Mouse (Mus musculus) embryonic facial prominence, embryonic 12.5 days (tissue): Measurements from ENCODE around the gene Bcl7b. TPM values are rescaled to one million over a fixed set of nuclear protein-coding genes. Genes with fewer than 3 reads are reported as not detected.
"Not testable (repeated sequence)": the region's sequence is repeated elsewhere in the genome, so short reads cannot be mapped to it uniquely, and the experiment has no call there.

Source experiments
- ATAC-seq: fragments of 200-750 bp; cut with Nextera tagmentation; 2 replicates; pipeline ENCODE4 v1.8.0; 2017; ENCODE audit not compliant: insufficient number of reproducible peaks, insufficient read depth, low FRiP score, low TSS enrichment
- H3K27ac ChIP-seq: fragments of 300-500 bp; sonication (generic); 2 replicates; pipeline ENCODE4 v1.5.1; 2016; ENCODE audit warnings: mild to moderate bottlenecking
- H3K27me3 ChIP-seq: fragments of 300-500 bp; sonication (generic); 2 replicates; pipeline ENCODE4 v1.6.1; 2016; ENCODE audit warnings: mild to moderate bottlenecking, moderate library complexity
- H3K36me3 ChIP-seq: fragments of 300-500 bp; sonication (generic); 2 replicates; pipeline ENCODE4 v1.6.1; 2016; ENCODE audit warnings: mild to moderate bottlenecking
- H3K4me1 ChIP-seq: fragments of 300-500 bp; sonication (generic); 2 replicates; pipeline ENCODE4 v1.6.1; 2016
- H3K4me2 ChIP-seq: fragments of 300-500 bp; sonication (generic); replicated peaks from 2 replicates; pipeline ENCODE4 v1.6.1; 2016; ENCODE audit warnings: mild to moderate bottlenecking, moderate library complexity
- H3K4me3 ChIP-seq: fragments of 300-500 bp; sonication (generic); 2 replicates; pipeline ENCODE4 v1.5.1; 2016; ENCODE audit warnings: mild to moderate bottlenecking
- H3K9ac ChIP-seq: fragments of 300-500 bp; sonication (generic); 2 replicates; pipeline ENCODE4 v1.6.1; 2016; ENCODE audit warnings: mild to moderate bottlenecking, moderate library complexity
- H3K9me3 ChIP-seq: fragments of 300-500 bp; sonication (generic); 2 replicates; pipeline ENCODE4 v1.6.1; 2016; ENCODE audit warnings: mild to moderate bottlenecking, moderate library complexity
- WGBS: fragments of 180-500 bp; shearing (Covaris S2); methylation state at CpG from one replicate; pipeline ENCODE4 v1.1.7; 2016; 5-methylcytosine and 5-hydroxymethylcytosine counted together
- microRNA-seq: library from miRNA; unstranded; fragments of <30 nt; microRNA quantifications from one replicate; pipeline ENCODE4, GENCODE M21; 2017
- polyA plus RNA-seq: library from polyadenylated mRNA; unstranded; fragments of >200 nt; fragmentation: Nextera tagmentation; extraction: Ambion mirVana; gene quantifications from 2 replicates; pipeline ENCODE4 v1.2.1, GENCODE M21; 2016

Gene Bcl7b
- polyA plus RNA-seq, 1 experiment from 2014 or later = 47.7 TPM

DNA sequence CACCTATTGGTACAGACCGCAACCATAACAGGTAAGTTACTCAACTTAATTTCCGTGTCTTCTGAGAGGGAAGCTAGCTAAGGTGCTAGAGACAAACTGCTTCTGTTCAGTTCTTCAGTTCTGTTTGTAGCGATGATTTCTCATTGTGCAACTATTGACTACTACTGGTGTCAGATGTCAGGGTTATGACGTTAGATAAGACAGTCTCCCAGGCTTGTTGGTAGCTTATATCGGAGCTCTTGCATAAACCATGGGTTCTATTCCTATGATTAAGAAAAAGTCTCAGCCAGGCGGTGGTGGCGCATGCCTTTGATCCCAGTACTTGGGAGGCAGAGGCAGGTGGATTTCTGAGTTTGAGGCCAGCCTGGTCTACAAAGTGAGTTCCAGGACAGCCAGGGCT is 54.0 kb downstream of the Bcl7b start:
- Histone ChIP-seq H3K9ac (no peak overlapping the region), H3K27me3 (no peaks in the 10 kb centered on the region), H3K27ac (no peak overlapping the region), H3K4me3 (no peak overlapping the region), H3K36me3 (peaks cover 85% of the 10 kb centered on the region), H3K9me3 (no peaks in the 10 kb centered on the region), H3K4me1 (no peaks in the 10 kb centered on the region), H3K4me2 (no peak overlapping the region)
- 92% methylated on average over 7 of the region's 7 CpGs for WGBS
- ATAC-seq = no peak

- no peaks in the 10 kb centered on the region for H3K9me3 ChIP-seq
- whole genome bisulfite sequencing = 85% methylated on average over 3 of the region's 3 CpGs
- no peak overlapping the region for H3K4me3 ChIP-seq
- no peaks in the 10 kb centered on the region for H3K27me3 ChIP-seq
- H3K4me1 ChIP-seq = no peaks in the 10 kb centered on the region
- no peak overlapping the region for H3K27ac ChIP-seq
- no peak overlapping the region for H3K9ac ChIP-seq
- no peak for ATAC-seq
- H3K4me2 ChIP-seq = no peak overlapping the region
- H3K36me3 ChIP-seq = peaks cover 84% of the 10 kb centered on the region
These were observed 56.1 kb downstream of the Bcl7b start for GRCm38 (mm10) chr5:135224169-135224568.

DNA sequence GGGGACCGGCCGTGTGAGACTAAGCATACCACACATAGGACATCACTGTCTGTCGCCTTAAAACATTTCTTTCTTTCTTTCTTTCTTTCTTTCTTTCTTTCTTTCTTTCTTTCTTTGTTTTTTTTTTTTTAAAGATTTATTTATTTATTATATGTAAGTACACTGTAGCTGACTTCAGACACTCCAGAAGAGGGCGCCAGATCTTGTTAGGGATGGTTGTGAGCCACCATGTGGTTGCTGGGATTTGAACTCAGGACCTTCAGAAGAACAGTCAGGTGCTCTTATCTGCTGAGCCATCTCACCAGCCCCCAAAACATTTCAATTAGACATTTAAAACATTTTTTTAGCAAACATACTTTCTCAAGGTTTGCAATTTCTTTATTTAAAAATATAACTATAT is 57.8 kb downstream of the Bcl7b start:
- not testable (repeated sequence) for H3K4me2 ChIP-seq, H3K9me3 ChIP-seq, H3K4me1 ChIP-seq, H3K9ac ChIP-seq, H3K27ac ChIP-seq, H3K27me3 ChIP-seq, ATAC-seq, H3K4me3 ChIP-seq
- H3K36me3 ChIP-seq = peaks cover 86% of the 10 kb centered on the region
- WGBS = 96% methylated on average over 4 of the region's 4 CpGs

GRCm38 (mm10) chr5:135230186-135230585 is 62.1 kb downstream of the Bcl7b start:
- no peaks in the 10 kb centered on the region for H3K27me3 ChIP-seq
- H3K4me1 ChIP-seq = no peaks in the 10 kb centered on the region
- no peak overlapping the region for H3K9ac ChIP-seq
- H3K36me3 ChIP-seq = peaks cover 88% of the 10 kb centered on the region
- H3K27ac ChIP-seq = no peak overlapping the region
- H3K9me3 ChIP-seq = no peaks in the 10 kb centered on the region
- H3K4me2 ChIP-seq = no peak overlapping the region
- 88% methylated on average over 4 of the region's 4 CpGs for WGBS
- no peak overlapping the region for H3K4me3 ChIP-seq
- ATAC-seq = no peak

Small RNAs within 50 kb of the gene (microRNA-seq; reads per million reads assigned to microRNA genes)
- not detected for gene Gm25315

Other genes with a start within 250 kb of the Bcl7b start
- 21.7 and 21.8 TPM in 2 replicates for gene Mettl27, start 235.9 kb upstream of the Bcl7b start, polyA plus RNA-seq
- 11.8 and 14.6 TPM in 2 replicates for gene Cldn4, start 221.3 kb upstream of the Bcl7b start, polyA plus RNA-seq
- 14.8 and 20.5 TPM in 2 replicates for gene Cldn3, start 182.1 kb upstream of the Bcl7b start, polyA plus RNA-seq
- 49.8 and 51.9 TPM in 2 replicates for gene Abhd11, start 159.1 kb upstream of the Bcl7b start, polyA plus RNA-seq
- 20.4 and 20.7 TPM in 2 replicates for gene Stx1a, start 144.8 kb upstream of the Bcl7b start, polyA plus RNA-seq
- 31.9 and 34.2 TPM in 2 replicates for gene Dnajc30, start 104.1 kb upstream of the Bcl7b start, polyA plus RNA-seq
- 145 and 154 TPM in 2 replicates for gene Bud23, start 103.3 kb upstream of the Bcl7b start, polyA plus RNA-seq
- gene Vps37d, start 90.0 kb upstream of the Bcl7b start, polyA plus RNA-seq = 26.4 and 27.2 TPM in 2 replicates
- gene Mlxipl, start 78.4 kb upstream of the Bcl7b start, polyA plus RNA-seq = 3.3 and 3.8 TPM in 2 replicates
- gene Tbl2, start 18.6 kb upstream of the Bcl7b start, polyA plus RNA-seq = 24.8 and 30.0 TPM in 2 replicates
- gene Baz1b, start 19.0 kb downstream of the Bcl7b start, polyA plus RNA-seq = 68.7 and 69.0 TPM in 2 replicates
- 13.2 and 15.6 TPM in 2 replicates for gene Fzd9, start 82.9 kb downstream of the Bcl7b start, polyA plus RNA-seq
- gene Fkbp6, start 181.8 kb downstream of the Bcl7b start, polyA plus RNA-seq = not detected in 2 replicates
- not detected in 2 replicates for gene Trim50, start 185.0 kb downstream of the Bcl7b start, polyA plus RNA-seq
- gene Nsun5, start 201.7 kb downstream of the Bcl7b start, polyA plus RNA-seq = 39.7 and 41.6 TPM in 2 replicates
- gene Pom121, start 226.3 kb downstream of the Bcl7b start, polyA plus RNA-seq = 19.0 and 21.2 TPM in 2 replicates